Mouse (Mus musculus) lung, embryonic 16.5 days (tissue): ENCODE results near the gene Micu1. TPM values are rescaled to one million over a fixed set of nuclear protein-coding genes. Genes with fewer than 3 reads are reported as not detected.

ENCODE experiments used
- ATAC-seq: fragments of 200-750 bp; cut with Nextera tagmentation; 2 replicates; pipeline ENCODE4 v1.8.0; 2017; ENCODE audit warnings: low read depth, mild to moderate bottlenecking, moderate library complexity
- H3K27ac ChIP-seq: fragments of 300-500 bp; sonication (generic); 2 replicates; pipeline ENCODE4 v1.5.1; 2014; ENCODE audit warnings: mild to moderate bottlenecking, control low read depth, low read length
- H3K27me3 ChIP-seq: fragments of 300-500 bp; sonication (generic); 2 replicates; pipeline ENCODE4 v1.6.1; 2014; ENCODE audit warnings: low read depth, low read length, mixed read lengths; ENCODE audit not compliant: control insufficient read depth, insufficient read depth
- H3K36me3 ChIP-seq: fragments of 300-500 bp; sonication (generic); 2 replicates; pipeline ENCODE4 v1.6.1; 2014; ENCODE audit warnings: low read length; ENCODE audit not compliant: control insufficient read depth, insufficient read depth
- H3K4me1 ChIP-seq: fragments of 300-500 bp; sonication (generic); replicated peaks from 2 replicates; pipeline ENCODE4 v1.6.1; 2014; ENCODE audit warnings: low read length, mixed read lengths; ENCODE audit not compliant: control insufficient read depth, insufficient read depth
- H3K4me2 ChIP-seq: fragments of 300-500 bp; sonication (generic); 2 replicates; pipeline ENCODE4 v1.6.1; 2014; ENCODE audit warnings: low read depth, low read length, control low read depth
- H3K4me3 ChIP-seq: fragments of 300-500 bp; sonication (generic); 2 replicates; pipeline ENCODE4 v1.5.1; 2014; ENCODE audit warnings: mild to moderate bottlenecking, low read length, control low read depth
- H3K9ac ChIP-seq: fragments of 300-500 bp; sonication (generic); 2 replicates; pipeline ENCODE4 v1.6.1; 2014; ENCODE audit warnings: low read length, control low read depth
- H3K9me3 ChIP-seq: fragments of 300-500 bp; sonication (generic); 2 replicates; pipeline ENCODE4 v1.6.1; 2016; ENCODE audit warnings: low read length; ENCODE audit not compliant: control insufficient read depth
- WGBS: fragments of 180-500 bp; shearing (Covaris S2); extraction: QIAGEN DNeasy Blood & Tissue Kit; methylation state at CpG from one replicate; pipeline ENCODE4 v1.1.7; 2014; 5-methylcytosine and 5-hydroxymethylcytosine counted together
- polyA plus RNA-seq: library from polyadenylated mRNA; unstranded; fragments of >200 nt; fragmentation: Nextera tagmentation; extraction: Ambion mirVana; gene quantifications from 2 replicates; pipeline ENCODE4 v1.2.1, GENCODE M21; 2015

Micu1 gene
- polyA plus RNA-seq, 1 experiment from 2014 or later = 68.8 TPM

- 69% methylated on average over 7 of the region's 7 CpGs for WGBS
- Histone ChIP-seq H3K4me3 (no peak overlapping the region), H3K27me3 (no peaks in the 10 kb centered on the region), H3K9ac (no peak overlapping the region), H3K36me3 (peaks cover 6% of the 10 kb centered on the region; the same call in 1 of the 2 replicates), H3K4me2 (no peak overlapping the region), H3K27ac (no peak overlapping the region), H3K4me1 (0 out of 2 replicates have a peak, but pooled peaks cover 4% of the 10 kb centered on the region), H3K9me3 (no peaks in the 10 kb centered on the region)
- ATAC-seq = no peak
Observed at GRCm38 (mm10) chr10:59709281-59709680, 7.0 kb downstream of the Micu1 start.

DNA sequence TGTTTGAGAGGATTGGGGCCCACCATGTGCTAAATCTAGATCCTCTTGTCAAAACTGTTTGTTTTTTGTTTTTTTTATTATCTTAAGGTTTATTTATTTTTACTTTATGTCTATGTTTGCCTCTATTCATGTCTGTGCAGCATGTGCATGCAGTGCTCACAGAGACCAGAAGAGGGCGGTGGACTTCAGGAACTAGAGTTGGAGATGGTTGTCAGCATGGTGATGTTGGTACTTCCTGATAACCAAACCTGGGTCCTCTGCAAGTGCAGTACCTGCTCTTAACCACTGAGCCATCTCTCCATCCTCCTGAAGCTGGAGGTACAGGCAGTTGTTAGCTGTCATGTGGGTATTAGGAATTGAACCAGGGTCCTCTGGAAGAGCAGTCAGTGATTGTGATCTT, 8.0 kb downstream of the Micu1 start:
- ATAC-seq = no peak
- no peak overlapping the region for H3K27ac ChIP-seq
- no peaks in the 10 kb centered on the region for H3K27me3 ChIP-seq
- H3K9me3 ChIP-seq = no peaks in the 10 kb centered on the region
- peaks cover 7% of the 10 kb centered on the region; the same call in 1 of the 2 replicates for H3K4me1 ChIP-seq
- 92% methylated on average over 1 of the region's 1 CpGs for WGBS
- no peak overlapping the region for H3K4me3 ChIP-seq
- H3K4me2 ChIP-seq = no peak overlapping the region
- no peak overlapping the region for H3K9ac ChIP-seq
- peaks cover 6% of the 10 kb centered on the region; the same call in 1 of the 2 replicates for H3K36me3 ChIP-seq

GRCm38 (mm10) chr10:59712062-59712461, 9.8 kb downstream of the Micu1 start:
- peaks cover 6% of the 10 kb centered on the region; the same call in 1 of the 2 replicates for H3K36me3 ChIP-seq
- H3K9me3 ChIP-seq = no peaks in the 10 kb centered on the region
- H3K27ac ChIP-seq = no peak overlapping the region
- H3K4me3 ChIP-seq = no peak overlapping the region
- no peak for ATAC-seq
- no peaks in the 10 kb centered on the region for H3K27me3 ChIP-seq
- H3K4me2 ChIP-seq = no peak overlapping the region
- peaks cover 7% of the 10 kb centered on the region; the same call in 1 of the 2 replicates for H3K4me1 ChIP-seq
- WGBS = 94% methylated on average over 8 of the region's 8 CpGs
- no peak overlapping the region for H3K9ac ChIP-seq

DNA sequence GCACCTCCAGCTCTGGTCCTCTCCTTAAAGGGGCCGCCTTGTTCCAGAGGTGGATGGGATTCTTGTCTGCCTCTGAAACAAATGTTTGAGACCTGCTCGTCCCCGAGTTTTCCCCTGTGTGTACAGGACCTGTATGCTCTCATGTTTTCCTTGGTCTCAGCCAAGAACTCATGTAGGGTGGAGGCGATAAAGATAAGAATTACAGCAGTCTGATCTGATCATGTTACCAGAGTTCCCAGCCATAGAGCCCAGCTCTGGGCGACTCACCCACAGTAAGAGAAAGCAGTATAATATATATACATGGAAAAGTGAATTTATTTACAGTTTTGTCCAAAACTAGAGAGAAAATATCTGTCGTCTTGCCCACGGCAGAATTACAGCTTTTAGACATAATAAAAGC, 17.7 kb downstream of the Micu1 start:
- Histone ChIP-seq H3K9me3 (no peaks in the 10 kb centered on the region), H3K9ac (no peak overlapping the region), H3K27me3 (no peaks in the 10 kb centered on the region), H3K27ac (no peak overlapping the region), H3K36me3 (no peaks in the 10 kb centered on the region), H3K4me1 (peaks cover 3% of the 10 kb centered on the region; the same call in 1 of the 2 replicates), H3K4me3 (no peak overlapping the region), H3K4me2 (no peak overlapping the region)
- no peak for ATAC-seq
- 62% methylated on average over 7 of the region's 7 CpGs for WGBS

GRCm38 (mm10) chr10:59721555-59721954, 19.3 kb downstream of the Micu1 start:
- H3K27ac ChIP-seq = no peak overlapping the region
- no peak for ATAC-seq
- WGBS = 76% methylated on average over 4 of the region's 4 CpGs

GRCm38 (mm10) chr10:59724634-59725033, 22.4 kb downstream of the Micu1 start:
- no peak for ATAC-seq
- Histone ChIP-seq H3K4me1 (peaks cover 2% of the 10 kb centered on the region; the same call in 1 of the 2 replicates), H3K27ac (no peak overlapping the region), H3K9ac (no peak overlapping the region), H3K9me3 (no peaks in the 10 kb centered on the region), H3K27me3 (no peaks in the 10 kb centered on the region), H3K4me2 (no peak overlapping the region), H3K36me3 (no peaks in the 10 kb centered on the region), H3K4me3 (no peak overlapping the region)

More at GRCm38 (mm10) chr10:59721555-59721954, 19.3 kb downstream of the Micu1 start:
- Histone ChIP-seq H3K4me2 (no peak overlapping the region), H3K9me3 (no peaks in the 10 kb centered on the region), H3K9ac (no peak overlapping the region), H3K36me3 (no peaks in the 10 kb centered on the region), H3K27me3 (no peaks in the 10 kb centered on the region), H3K4me1 (peaks cover 2% of the 10 kb centered on the region; the same call in 1 of the 2 replicates), H3K4me3 (no peak overlapping the region)

GRCm38 (mm10) chr10:59727251-59727650, 25.0 kb downstream of the Micu1 start:
- Histone ChIP-seq H3K4me1 (peaks cover 2% of the 10 kb centered on the region; the same call in 1 of the 2 replicates), H3K4me3 (no peak overlapping the region), H3K9ac (no peak overlapping the region), H3K27me3 (no peaks in the 10 kb centered on the region), H3K36me3 (no peaks in the 10 kb centered on the region), H3K27ac (no peak overlapping the region), H3K4me2 (no peak overlapping the region), H3K9me3 (no peaks in the 10 kb centered on the region)
- ATAC-seq = no peak
- 57% methylated on average over 6 of the region's 6 CpGs for WGBS

DNA sequence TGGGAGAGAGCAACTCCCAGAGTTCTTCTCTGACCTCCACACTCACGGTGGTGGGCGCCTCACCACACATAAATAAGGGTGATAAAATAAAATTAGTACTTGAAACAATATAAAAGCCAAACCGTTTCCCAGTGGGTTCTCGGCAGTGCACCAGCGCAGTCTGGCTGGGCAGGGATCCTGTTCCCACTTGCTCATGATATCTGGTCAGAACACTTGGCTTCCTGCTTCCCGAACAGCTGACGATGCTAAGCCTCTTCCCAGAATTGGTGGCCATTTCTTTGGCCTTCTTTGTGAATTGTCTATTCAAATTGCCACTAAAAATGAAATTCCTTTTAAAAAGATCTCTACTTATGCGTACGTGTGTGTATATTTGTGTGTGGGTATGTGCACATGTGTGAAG, 27.0 kb downstream of the Micu1 start:
- Histone ChIP-seq H3K4me1 (peaks cover 2% of the 10 kb centered on the region; the same call in 1 of the 2 replicates), H3K36me3 (peaks cover 9% of the 10 kb centered on the region; the same call in 1 of the 2 replicates), H3K9ac (no peak overlapping the region), H3K27me3 (no peaks in the 10 kb centered on the region), H3K27ac (no peak overlapping the region), H3K4me3 (no peak overlapping the region), H3K4me2 (no peak overlapping the region), H3K9me3 (no peaks in the 10 kb centered on the region)
- WGBS = 85% methylated on average over 9 of the region's 9 CpGs
- ATAC-seq = no peak

DNA sequence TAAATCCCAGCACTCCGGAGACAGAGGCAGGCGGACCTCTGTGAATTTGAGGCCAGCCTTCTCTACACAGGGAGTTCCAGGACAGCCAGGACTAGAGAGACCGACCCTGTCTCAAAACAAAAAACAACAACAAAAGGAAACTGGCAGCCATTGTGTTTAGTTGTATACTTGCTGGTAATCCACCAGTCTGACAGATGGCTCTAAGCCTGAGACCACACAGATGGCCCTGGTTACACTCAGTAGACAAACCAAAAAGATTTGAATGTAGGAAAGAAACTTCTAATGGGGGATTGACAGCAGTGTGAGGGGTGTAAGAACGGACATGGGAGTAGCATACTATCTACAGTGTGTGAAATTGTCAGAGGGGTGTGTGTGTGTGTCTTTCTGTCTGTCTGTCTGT, 27.6 kb downstream of the Micu1 start:
- peaks cover 9% of the 10 kb centered on the region for H3K36me3 ChIP-seq
- H3K4me3 ChIP-seq = no peak overlapping the region
- peaks cover 2% of the 10 kb centered on the region; the same call in 1 of the 2 replicates for H3K4me1 ChIP-seq
- no peak overlapping the region for H3K9ac ChIP-seq
- no peak overlapping the region for H3K27ac ChIP-seq
- WGBS = 81% methylated on average over 4 of the region's 4 CpGs
- no peaks in the 10 kb centered on the region for H3K9me3 ChIP-seq
- H3K4me2 ChIP-seq = no peak overlapping the region
- H3K27me3 ChIP-seq = no peaks in the 10 kb centered on the region
- no peak for ATAC-seq
